Mouse (Mus musculus): ENCODE results near the gene Slc22a26. TPM values are rescaled to one million over a fixed set of nuclear protein-coding genes. Genes with fewer than 3 reads are reported as not detected.
"Not testable (repeated sequence)": the region's sequence is repeated elsewhere in the genome, so short reads cannot be mapped to it uniquely, and the experiment has no call there.

The Slc22a26 gene
- total RNA-seq (2021): not detected

- DNase-seq (ENCODE audit: extremely low spot score in 1 of 2, low spot score in 1 of 2): no peak
Measured at GRCm38 (mm10) chr19:7802571-7802970, at the start of gene Slc22a26. Slc22a26 (minus strand) TSS chr19:7802667.

- no peak for DNase-seq (ENCODE audit: extremely low spot score in 1 of 2, low spot score in 1 of 2)
Measured at GRCm38 (mm10) chr19:7829851-7830250, 27.4 kb upstream of the Slc22a26 start.

GRCm38 (mm10) chr19:7790571-7790970, 11.9 kb downstream of the Slc22a26 start:
- no peak for DNase-seq (ENCODE audit: extremely low spot score in 1 of 2, low spot score in 1 of 2)

- no peak for DNase-seq (ENCODE audit: extremely low spot score in 1 of 2, low spot score in 1 of 2)
Measured at GRCm38 (mm10) chr19:7775306-7775705, 27.2 kb downstream of the Slc22a26 start.

GRCm38 (mm10) chr19:7766124-7766523, 36.3 kb downstream of the Slc22a26 start:
- DNase-seq (ENCODE audit: extremely low spot score in 1 of 2, low spot score in 1 of 2): no peak

GRCm38 (mm10) chr19:7765599-7765998, 36.9 kb downstream of the Slc22a26 start:
- DNase-seq (ENCODE audit: extremely low spot score in 1 of 2, low spot score in 1 of 2): no peak

GRCm38 (mm10) chr19:7753371-7753770, 49.1 kb downstream of the Slc22a26 start:
- DNase-seq (ENCODE audit: extremely low spot score in 1 of 2, low spot score in 1 of 2): not testable (repeated sequence)

Other genes with a start within 250 kb of the Slc22a26 start
- gene Pla2g16, start 245.2 kb downstream of the Slc22a26 start, total RNA-seq (2021): 10 to 100 TPM; 22.1 to 26.9 TPM
- gene Lgals12, start 195.5 kb downstream of the Slc22a26 start, total RNA-seq (2021): under 1 TPM; 0.28 to 0.32 TPM
- gene Hrasls5, start 190.1 kb downstream of the Slc22a26 start, total RNA-seq (2021): not detected
- not detected for gene Slc22a19, start 91.4 kb downstream of the Slc22a26 start, total RNA-seq (2021)
- gene Slc22a27, start 163.4 kb upstream of the Slc22a26 start, total RNA-seq (2021): not detected